Mouse (Mus musculus): ENCODE data around the gene Med13l. TPM values are rescaled to one million over a fixed set of nuclear protein-coding genes. Genes with fewer than 3 reads are reported as not detected.

Med13l gene
- polyA plus RNA-seq, 1 experiment, result 7.3 TPM

DNA sequence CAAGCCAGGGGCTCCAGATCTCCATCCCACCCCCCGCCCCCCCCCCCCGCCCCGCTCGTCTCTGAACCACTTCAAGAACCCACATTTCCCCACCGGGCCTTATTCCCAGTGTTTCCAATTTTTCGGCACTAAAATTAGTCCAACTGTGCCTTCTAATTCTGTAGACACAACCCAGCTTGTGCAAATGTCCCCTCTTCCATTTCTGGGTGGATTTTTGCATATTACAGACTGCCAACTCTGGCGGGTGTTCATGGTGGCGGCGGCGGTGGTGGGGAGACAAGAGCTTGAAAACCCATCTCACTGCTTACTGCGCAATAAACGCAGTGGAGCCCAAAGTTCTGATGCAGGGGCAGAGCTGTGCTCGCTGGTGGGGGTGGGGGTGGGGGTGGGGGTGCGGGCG lies 27.8 kb upstream of the Med13l start:
- no peaks in the 10 kb centered on the region; the same call in 1 of the 2 replicates for H3K4me1 ChIP-seq (ENCODE audit: control insufficient read depth, insufficient read depth, low read length)
- TF ChIP-seq CTCF (IDR thresholded peaks at IDR 0.05; ENCODE audit: control insufficient read depth, insufficient read depth, insufficient replicate concordance, low read depth, low read length) (no peak), POLR2A (IDR thresholded peaks at IDR 0.05; ENCODE audit: control insufficient read depth, low read depth, low read length) (peak; percentile 33; the same call in 1 of the 2 replicates)
- H3K27ac ChIP-seq (ENCODE audit: control insufficient read depth, insufficient read depth, low read depth, low read length), result no peak overlapping the region
- peak overlapping the region; percentile 72 for H3K4me3 ChIP-seq (ENCODE audit: control insufficient read depth, low read depth, low read length)
- H3K27me3 ChIP-seq (ENCODE audit: control insufficient read depth, insufficient read depth, low read length), result no peaks in the 10 kb centered on the region
- no peaks in the 10 kb centered on the region for H3K36me3 ChIP-seq (ENCODE audit: control insufficient read depth, insufficient read depth, low read length)

DNA sequence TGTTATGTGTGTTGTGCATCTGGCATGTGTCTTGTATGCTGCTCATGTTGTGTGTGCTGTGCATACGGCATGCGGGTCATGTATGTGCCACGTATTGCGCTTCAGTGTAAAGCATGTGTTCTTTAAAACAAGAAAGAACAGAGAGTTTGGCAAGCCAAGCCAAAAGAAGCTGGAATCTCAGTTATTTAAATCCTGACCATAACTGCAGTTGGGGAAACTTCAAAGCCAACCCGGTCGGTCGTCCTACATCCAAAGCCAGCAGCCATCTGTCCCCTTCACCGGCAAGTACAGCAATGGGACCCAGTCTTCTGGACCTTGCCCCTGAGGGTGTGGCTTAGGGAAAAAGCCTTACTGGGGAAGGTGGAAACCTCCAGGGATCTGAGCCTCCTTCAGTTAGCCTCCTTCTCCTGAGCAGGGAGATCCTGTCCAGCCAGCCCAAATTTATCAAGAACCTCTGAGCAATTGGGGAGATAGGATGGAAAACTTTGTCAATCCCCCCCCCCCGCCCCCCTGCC lies 26.0 kb upstream of the Med13l start:
- H3K4me3 ChIP-seq (ENCODE audit: control insufficient read depth, low read depth, low read length), result no peak overlapping the region
- no peaks in the 10 kb centered on the region; the same call in 1 of the 2 replicates for H3K4me1 ChIP-seq (ENCODE audit: control insufficient read depth, insufficient read depth, low read length)
- H3K27me3 ChIP-seq (ENCODE audit: control insufficient read depth, insufficient read depth, low read length), result no peaks in the 10 kb centered on the region
- H3K27ac ChIP-seq (ENCODE audit: control insufficient read depth, insufficient read depth, low read depth, low read length), result no peak overlapping the region
- no peak for TF ChIP-seq POLR2A (IDR thresholded peaks at IDR 0.05; ENCODE audit: control insufficient read depth, low read depth, low read length)
- no peak for TF ChIP-seq CTCF (IDR thresholded peaks at IDR 0.05; ENCODE audit: control insufficient read depth, insufficient read depth, insufficient replicate concordance, low read depth, low read length)
- no peaks in the 10 kb centered on the region for H3K36me3 ChIP-seq (ENCODE audit: control insufficient read depth, insufficient read depth, low read length)

DNA sequence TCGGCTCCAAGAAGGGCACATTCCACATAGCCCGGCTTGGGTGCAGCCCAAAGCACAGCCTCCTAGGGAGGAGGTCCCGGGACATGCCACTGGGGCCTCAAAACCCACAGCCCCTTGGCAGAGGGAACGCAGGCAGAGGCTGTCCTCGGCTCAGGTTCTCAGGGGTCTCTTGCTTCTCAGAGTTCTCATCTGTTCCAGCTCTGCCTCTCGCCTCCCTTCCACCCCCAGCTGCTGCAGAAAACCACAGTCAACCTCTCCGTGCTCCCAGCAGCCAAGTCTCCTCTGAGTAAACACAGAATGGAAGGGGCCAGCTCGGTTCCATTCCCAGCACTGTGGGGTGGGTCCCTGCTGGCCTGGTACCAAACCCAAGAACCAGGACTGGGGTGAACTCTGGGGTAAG lies 25.3 kb upstream of the Med13l start:
- no peaks in the 10 kb centered on the region; the same call in 1 of the 2 replicates for H3K4me1 ChIP-seq (ENCODE audit: control insufficient read depth, insufficient read depth, low read length)
- no peaks in the 10 kb centered on the region for H3K36me3 ChIP-seq (ENCODE audit: control insufficient read depth, insufficient read depth, low read length)
- H3K4me3 ChIP-seq (ENCODE audit: control insufficient read depth, low read depth, low read length), result no peak overlapping the region
- H3K27me3 ChIP-seq (ENCODE audit: control insufficient read depth, insufficient read depth, low read length), result no peaks in the 10 kb centered on the region
- H3K27ac ChIP-seq (ENCODE audit: control insufficient read depth, insufficient read depth, low read depth, low read length), result no peak overlapping the region
- TF ChIP-seq CTCF (IDR thresholded peaks at IDR 0.05; ENCODE audit: control insufficient read depth, insufficient read depth, insufficient replicate concordance, low read depth, low read length) (no peak), POLR2A (IDR thresholded peaks at IDR 0.05; ENCODE audit: control insufficient read depth, low read depth, low read length) (no peak)

DNA sequence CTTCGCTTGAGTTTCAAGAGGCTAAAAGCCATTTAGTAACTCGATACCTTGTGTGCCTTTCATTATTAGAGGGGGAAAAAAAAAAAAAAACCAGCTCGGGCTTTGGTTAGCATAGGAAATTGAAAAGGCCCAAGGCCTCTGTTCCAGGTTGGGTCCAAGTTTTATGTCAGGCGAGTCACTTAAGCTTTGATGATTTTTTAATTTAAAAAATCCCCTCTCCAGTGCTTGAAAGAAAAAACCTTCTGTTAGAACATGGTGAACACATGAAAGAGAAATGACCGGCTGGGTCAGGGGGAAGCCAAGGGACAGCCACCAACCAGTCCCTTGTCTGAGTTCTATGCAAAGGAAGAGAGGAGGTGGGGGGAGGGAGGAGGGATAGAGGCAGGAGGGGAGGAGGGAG lies 22.0 kb upstream of the Med13l start:
- Histone ChIP-seq H3K27me3 (ENCODE audit: control insufficient read depth, insufficient read depth, low read length) (no peaks in the 10 kb centered on the region), H3K4me1 (ENCODE audit: control insufficient read depth, insufficient read depth, low read length) (no peaks in the 10 kb centered on the region; the same call in 1 of the 2 replicates), H3K4me3 (ENCODE audit: control insufficient read depth, low read depth, low read length) (no peak overlapping the region), H3K27ac (ENCODE audit: control insufficient read depth, insufficient read depth, low read depth, low read length) (no peak overlapping the region), H3K36me3 (ENCODE audit: control insufficient read depth, insufficient read depth, low read length) (no peaks in the 10 kb centered on the region)
- TF ChIP-seq POLR2A (IDR thresholded peaks at IDR 0.05; ENCODE audit: control insufficient read depth, low read depth, low read length) (no peak), CTCF (IDR thresholded peaks at IDR 0.05; ENCODE audit: control insufficient read depth, insufficient read depth, insufficient replicate concordance, low read depth, low read length) (no peak)

DNA sequence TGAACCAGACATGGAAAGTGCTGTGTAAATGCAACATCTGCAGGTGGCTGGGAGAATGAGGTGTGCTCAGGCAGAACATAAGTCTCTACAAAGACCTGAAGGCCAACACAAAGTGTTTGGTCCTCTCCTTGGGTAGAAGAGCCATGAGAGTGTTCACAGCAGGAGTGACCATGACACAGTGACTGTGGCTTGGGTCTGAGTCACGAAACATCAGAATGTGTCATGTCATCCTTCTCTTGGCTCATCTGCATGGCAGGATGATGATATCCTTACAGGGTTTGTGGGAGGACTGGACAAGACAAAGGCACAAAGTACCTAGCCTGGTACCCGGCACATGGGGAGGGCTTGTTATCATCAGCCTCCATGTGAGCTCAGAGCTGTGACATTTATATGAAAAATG lies 16.7 kb upstream of the Med13l start:
- TF ChIP-seq POLR2A (IDR thresholded peaks at IDR 0.05; ENCODE audit: control insufficient read depth, low read depth, low read length) (no peak), CTCF (IDR thresholded peaks at IDR 0.05; ENCODE audit: control insufficient read depth, insufficient read depth, insufficient replicate concordance, low read depth, low read length) (no peak)
- no peaks in the 10 kb centered on the region for H3K36me3 ChIP-seq (ENCODE audit: control insufficient read depth, insufficient read depth, low read length)

DNA sequence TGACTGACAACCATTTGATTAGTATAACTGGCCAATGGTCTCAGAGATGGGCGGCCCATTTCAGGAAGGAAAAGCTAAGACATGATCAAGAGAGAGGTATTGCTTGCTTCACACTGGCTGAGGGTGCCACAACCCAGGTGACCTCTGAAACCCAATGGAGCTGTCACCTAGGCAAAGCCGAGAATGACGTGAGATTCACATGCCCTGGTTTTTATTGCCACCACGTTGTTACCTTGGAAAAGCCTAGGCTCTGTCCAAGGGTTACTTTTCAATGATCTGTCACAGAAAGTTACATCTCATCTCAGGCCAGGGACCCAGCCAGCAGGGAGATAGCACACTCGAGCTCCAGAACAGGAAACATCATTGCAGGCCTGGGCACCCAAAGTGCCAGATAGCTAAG lies 10.0 kb upstream of the Med13l start:
- Histone ChIP-seq H3K4me3 (ENCODE audit: control insufficient read depth, low read depth, low read length) (no peak overlapping the region), H3K27me3 (ENCODE audit: control insufficient read depth, insufficient read depth, low read length) (no peaks in the 10 kb centered on the region), H3K27ac (ENCODE audit: control insufficient read depth, insufficient read depth, low read depth, low read length) (no peak overlapping the region), H3K36me3 (ENCODE audit: control insufficient read depth, insufficient read depth, low read length) (no peaks in the 10 kb centered on the region), H3K4me1 (ENCODE audit: control insufficient read depth, insufficient read depth, low read length) (no peaks in the 10 kb centered on the region; the same call in none of the 2 replicates)
- no peak for TF ChIP-seq CTCF (IDR thresholded peaks at IDR 0.05; ENCODE audit: control insufficient read depth, insufficient read depth, insufficient replicate concordance, low read depth, low read length)
- no peak for TF ChIP-seq POLR2A (IDR thresholded peaks at IDR 0.05; ENCODE audit: control insufficient read depth, low read depth, low read length)

More for the DNA sequence above, 16.7 kb upstream of the Med13l start:
- no peaks in the 10 kb centered on the region; the same call in 1 of the 2 replicates for H3K4me1 ChIP-seq (ENCODE audit: control insufficient read depth, insufficient read depth, low read length)
- H3K4me3 ChIP-seq (ENCODE audit: control insufficient read depth, low read depth, low read length), result no peak overlapping the region
- no peak overlapping the region for H3K27ac ChIP-seq (ENCODE audit: control insufficient read depth, insufficient read depth, low read depth, low read length)
- H3K27me3 ChIP-seq (ENCODE audit: control insufficient read depth, insufficient read depth, low read length), result no peaks in the 10 kb centered on the region

DNA sequence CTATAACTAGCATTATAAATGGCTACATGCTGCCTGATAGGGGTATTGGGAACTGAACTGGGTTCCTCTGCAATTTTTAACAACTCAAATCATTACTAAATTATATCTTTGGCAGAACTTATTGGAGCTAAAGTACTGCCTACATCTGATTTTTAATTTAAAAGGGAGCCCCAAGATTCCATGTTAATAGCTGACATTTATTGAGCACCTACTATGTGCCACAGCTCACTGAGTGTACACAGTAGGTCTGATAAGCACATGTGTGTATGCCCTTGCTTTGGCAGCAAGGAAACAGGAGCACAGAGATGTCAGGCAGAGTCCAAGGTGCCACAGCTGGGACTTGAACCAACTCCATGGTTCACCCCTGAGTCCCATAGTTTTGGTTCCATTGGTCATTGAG lies 7.2 kb upstream of the Med13l start:
- H3K27ac ChIP-seq (ENCODE audit: control insufficient read depth, insufficient read depth, low read depth, low read length), result no peak overlapping the region
- H3K36me3 ChIP-seq (ENCODE audit: control insufficient read depth, insufficient read depth, low read length), result no peaks in the 10 kb centered on the region
- H3K4me3 ChIP-seq (ENCODE audit: control insufficient read depth, low read depth, low read length), result no peak overlapping the region
- TF ChIP-seq CTCF (IDR thresholded peaks at IDR 0.05; ENCODE audit: control insufficient read depth, insufficient read depth, insufficient replicate concordance, low read depth, low read length), result no peak
- H3K4me1 ChIP-seq (ENCODE audit: control insufficient read depth, insufficient read depth, low read length), result no peaks in the 10 kb centered on the region; the same call in none of the 2 replicates
- H3K27me3 ChIP-seq (ENCODE audit: control insufficient read depth, insufficient read depth, low read length), result no peaks in the 10 kb centered on the region

All from testis, adult 2 months (tissue).